Mouse (Mus musculus) kidney, postnatal 36 days (tissue): Measurements from ENCODE around the gene Gpn1.
"Not testable (repeated sequence)": the region's sequence is repeated elsewhere in the genome, so short reads cannot be mapped to it uniquely, and the experiment has no call there.

Experiments used
- DNase-seq, 2 experiments: peaks; one replicate each; pipeline ENCODE4 v3.0.0; 2021 to 2022; ENCODE audit warnings: mixed read lengths in 2 of 2

The Gpn1 gene

GRCm38 (mm10) chr5:31494513-31495297, at the start of gene Gpn1:
Gene Gpn1 (plus strand): TSS chr5:31494741.
- DNase-seq: peak; percentile 94 to 95

- no peak for DNase-seq
These were observed 43.2 kb upstream of the Gpn1 start for GRCm38 (mm10) chr5:31451336-31451735.

GRCm38 (mm10) chr5:31451878-31452561, 42.5 kb upstream of the Gpn1 start, which contains the start of gene Zfp512:
Gene Zfp512 (plus strand): TSS chr5:31452431.
- peak; percentile 95 to 97 for DNase-seq

- no peak for DNase-seq
These were observed 42.0 kb upstream of the Gpn1 start for GRCm38 (mm10) chr5:31452562-31452878.

- DNase-seq: no peak
These were observed 41.6 kb upstream of the Gpn1 start for GRCm38 (mm10) chr5:31452886-31453410.

- DNase-seq: no peak
These were observed 26.7 kb upstream of the Gpn1 start for GRCm38 (mm10) chr5:31467798-31468197.

- DNase-seq: no peak
These were observed 24.8 kb upstream of the Gpn1 start for GRCm38 (mm10) chr5:31469711-31470110.

GRCm38 (mm10) chr5:31470334-31470733, 24.2 kb upstream of the Gpn1 start:
- peak; percentile 15 to 80 for DNase-seq

GRCm38 (mm10) chr5:31480536-31480935, 14.0 kb upstream of the Gpn1 start:
- no peak for DNase-seq

- DNase-seq: no peak
These were observed 9.1 kb upstream of the Gpn1 start, which contains the start of gene 4930548H24Rik for GRCm38 (mm10) chr5:31485440-31485839. Gene 4930548H24Rik (plus strand): TSS chr5:31485740.

GRCm38 (mm10) chr5:31487889-31488288, 6.7 kb upstream of the Gpn1 start:
- no peak for DNase-seq

- DNase-seq: no peak
These were observed 5.3 kb upstream of the Gpn1 start for GRCm38 (mm10) chr5:31489116-31489769.

- no peak for DNase-seq
These were observed 2.5 kb upstream of the Gpn1 start for GRCm38 (mm10) chr5:31492031-31492430.

GRCm38 (mm10) chr5:31504843-31505242, 10.3 kb downstream of the Gpn1 start:
- no peak for DNase-seq

- no peak for DNase-seq
These were observed 17.9 kb downstream of the Gpn1 start for GRCm38 (mm10) chr5:31512481-31512880.

GRCm38 (mm10) chr5:31520556-31520955, 26.0 kb downstream of the Gpn1 start:
- DNase-seq: no peak

GRCm38 (mm10) chr5:31526354-31527116, 32.0 kb downstream of the Gpn1 start, which contains the start of gene Slc4a1ap:
Gene Slc4a1ap (plus strand): TSS chr5:31526995.
- DNase-seq: peak; percentile 84 to 85

- DNase-seq: no peak
These were observed 32.7 kb downstream of the Gpn1 start for GRCm38 (mm10) chr5:31527117-31527680.

GRCm38 (mm10) chr5:31527707-31528106, 33.2 kb downstream of the Gpn1 start, which contains the start of gene Supt7l:
Gene Supt7l (minus strand): TSS chr5:31527807.
- DNase-seq: not testable (repeated sequence)

- no peak for DNase-seq
These were observed 34.0 kb downstream of the Gpn1 start for GRCm38 (mm10) chr5:31528560-31528959.

GRCm38 (mm10) chr5:31535228-31535627, 40.7 kb downstream of the Gpn1 start:
- no peak for DNase-seq

- no peak for DNase-seq
These were observed 64.9 kb downstream of the Gpn1 start for GRCm38 (mm10) chr5:31559401-31559800.
